Mouse (Mus musculus): Measurements from ENCODE around the gene Hnf4a. TPM values are rescaled to one million over a fixed set of nuclear protein-coding genes. Genes with fewer than 3 reads are reported as not detected.
"Not testable (repeated sequence)": the region's sequence is repeated elsewhere in the genome, so short reads cannot be mapped to it uniquely, and the experiment has no call there.

The Hnf4a gene
- polyA plus RNA-seq, 1 experiment from 2014 or later = 0.18 TPM

DNA sequence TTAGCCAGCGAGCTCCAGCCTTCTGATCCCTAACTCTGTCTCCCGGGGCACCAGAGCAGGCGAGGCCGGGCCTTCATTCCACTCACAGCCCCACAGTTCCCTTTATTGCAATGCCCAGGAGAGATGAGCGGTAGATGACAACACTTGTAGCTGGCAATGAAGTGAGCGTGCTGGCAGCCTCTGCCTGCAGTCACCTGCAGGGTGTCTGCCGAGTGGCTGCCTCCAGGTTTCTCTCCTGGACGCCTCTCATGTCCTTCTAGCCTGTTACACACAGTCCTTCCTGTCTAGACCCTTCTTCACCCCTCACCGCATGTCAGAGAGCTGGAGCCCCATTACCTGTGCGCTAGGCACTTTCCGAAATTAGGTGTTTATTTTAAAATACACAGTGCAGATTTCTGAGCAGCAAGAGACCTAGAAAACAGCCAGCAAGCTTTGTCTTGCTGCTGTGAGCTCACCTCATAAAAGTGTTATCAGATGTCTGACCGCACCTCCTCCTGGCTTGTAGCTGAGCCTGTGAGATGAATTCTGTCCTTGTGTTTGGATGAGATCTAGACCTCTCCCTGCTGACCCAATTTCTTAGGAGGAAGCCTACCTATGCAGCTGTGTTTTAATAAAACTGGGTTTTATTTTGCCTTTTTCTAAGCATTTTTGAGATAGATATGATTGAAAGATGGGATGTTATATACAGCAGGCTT, 102.8 kb downstream of the Hnf4a start:
- H3K9me3 ChIP-seq (replicated peaks) = peaks cover 4% of the 10 kb centered on the region; the same call in 1 of the 2 replicates
- H3K9ac ChIP-seq = no peak overlapping the region
- peaks cover 12% of the 10 kb centered on the region for H3K4me1 ChIP-seq (replicated peaks)
- no peak for ATAC-seq (ENCODE audit: insufficient number of reproducible peaks, low FRiP score)
- no peak overlapping the region for H3K4me2 ChIP-seq
- H3K4me3 ChIP-seq = no peak overlapping the region
- H3K27me3 ChIP-seq (replicated peaks) = no peaks in the 10 kb centered on the region
- no peak overlapping the region for H3K27ac ChIP-seq (ENCODE audit: poor library complexity, severe bottlenecking)
- WGBS = 82% methylated on average over 12 of the region's 12 CpGs
- H3K36me3 ChIP-seq = peaks cover 56% of the 10 kb centered on the region

DNA sequence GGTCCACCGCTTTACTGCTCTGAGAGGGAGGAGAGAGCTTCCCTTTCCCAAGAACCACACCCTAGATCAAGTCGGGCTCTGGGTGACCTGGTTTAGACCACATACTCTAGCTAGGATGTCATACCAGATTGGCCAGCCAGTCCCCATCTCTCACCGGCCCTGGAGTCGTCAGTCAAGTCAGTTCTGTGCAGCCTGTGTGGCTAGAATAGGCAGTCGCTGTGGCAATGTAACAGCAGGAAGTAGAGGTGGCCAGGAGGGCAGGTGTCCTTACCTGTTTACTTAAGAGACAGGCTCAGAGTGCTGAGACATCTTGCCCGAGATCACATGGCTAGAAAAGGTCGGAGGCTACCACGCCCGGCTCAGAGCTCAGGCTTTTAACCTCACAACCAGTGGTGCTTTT, 104.6 kb downstream of the Hnf4a start:
- ATAC-seq (ENCODE audit: insufficient number of reproducible peaks, low FRiP score) = no peak
- 79% methylated on average over 9 of the region's 9 CpGs for WGBS
- Histone ChIP-seq H3K9me3 (replicated peaks) (peaks cover 4% of the 10 kb centered on the region; the same call in 1 of the 2 replicates), H3K4me2 (no peak overlapping the region), H3K4me1 (replicated peaks) (peaks cover 12% of the 10 kb centered on the region), H3K36me3 (peaks cover 73% of the 10 kb centered on the region), H3K4me3 (no peak overlapping the region), H3K9ac (no peak overlapping the region), H3K27me3 (replicated peaks) (no peaks in the 10 kb centered on the region), H3K27ac (ENCODE audit: poor library complexity, severe bottlenecking) (no peak overlapping the region)

DNA sequence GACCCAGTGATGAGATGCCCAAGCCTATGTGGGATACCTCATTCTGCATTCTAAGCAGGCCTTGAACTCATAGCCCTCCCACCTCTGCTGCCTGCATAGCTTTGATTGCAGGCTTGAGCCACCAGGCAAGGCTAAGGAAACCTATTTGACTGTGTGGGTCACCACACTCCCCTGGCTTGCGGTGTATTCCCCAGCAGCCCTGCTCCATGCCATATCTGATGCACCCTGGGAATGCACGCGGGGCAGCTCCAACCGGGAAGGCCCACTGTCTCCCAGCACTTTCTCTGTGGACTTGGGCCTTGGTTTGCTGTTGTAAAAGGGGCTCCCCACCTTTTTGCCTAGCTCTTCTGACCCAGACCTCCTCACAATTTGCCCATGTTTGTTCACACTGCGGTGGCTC, 106.6 kb downstream of the Hnf4a start:
- no peak overlapping the region for H3K4me2 ChIP-seq
- no peak overlapping the region for H3K9ac ChIP-seq
- H3K4me3 ChIP-seq = no peak overlapping the region
- no peak for ATAC-seq (ENCODE audit: insufficient number of reproducible peaks, low FRiP score)
- peaks cover 4% of the 10 kb centered on the region; the same call in 1 of the 2 replicates for H3K9me3 ChIP-seq (replicated peaks)
- peaks cover under 1% of the 10 kb centered on the region for H3K4me1 ChIP-seq (replicated peaks)
- peaks cover 81% of the 10 kb centered on the region for H3K36me3 ChIP-seq
- no peaks in the 10 kb centered on the region for H3K27me3 ChIP-seq (replicated peaks)
- WGBS = 96% methylated on average over 5 of the region's 5 CpGs
- no peak overlapping the region for H3K27ac ChIP-seq (ENCODE audit: poor library complexity, severe bottlenecking)

DNA sequence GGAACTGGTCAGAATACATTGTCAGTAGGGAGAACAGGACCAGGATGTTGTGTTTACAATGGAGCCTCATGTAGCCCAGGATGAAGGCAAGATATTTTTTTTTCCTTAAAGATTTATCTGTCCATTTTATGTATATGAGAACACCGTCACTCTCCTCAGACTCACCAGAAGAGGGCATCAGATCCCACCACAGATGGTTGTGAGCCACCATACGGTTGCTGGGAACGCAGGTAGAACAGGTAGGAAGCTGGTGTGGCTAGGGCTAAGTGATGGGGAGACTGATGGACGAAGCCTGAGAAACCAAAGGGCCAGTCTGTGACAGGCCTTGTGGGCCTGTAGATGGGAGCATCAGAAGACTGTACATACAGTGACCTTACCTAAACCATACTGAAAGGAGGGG, 107.4 kb downstream of the Hnf4a start:
- Histone ChIP-seq H3K4me3 (no peak overlapping the region), H3K27ac (ENCODE audit: poor library complexity, severe bottlenecking) (no peak overlapping the region), H3K4me2 (no peak overlapping the region), H3K9ac (no peak overlapping the region), H3K9me3 (replicated peaks) (peaks cover 4% of the 10 kb centered on the region; the same call in 1 of the 2 replicates), H3K36me3 (peaks cover 87% of the 10 kb centered on the region), H3K4me1 (replicated peaks) (no peaks in the 10 kb centered on the region), H3K27me3 (replicated peaks) (no peaks in the 10 kb centered on the region)
- ATAC-seq (ENCODE audit: insufficient number of reproducible peaks, low FRiP score) = no peak
- WGBS = 93% methylated on average over 4 of the region's 4 CpGs

DNA sequence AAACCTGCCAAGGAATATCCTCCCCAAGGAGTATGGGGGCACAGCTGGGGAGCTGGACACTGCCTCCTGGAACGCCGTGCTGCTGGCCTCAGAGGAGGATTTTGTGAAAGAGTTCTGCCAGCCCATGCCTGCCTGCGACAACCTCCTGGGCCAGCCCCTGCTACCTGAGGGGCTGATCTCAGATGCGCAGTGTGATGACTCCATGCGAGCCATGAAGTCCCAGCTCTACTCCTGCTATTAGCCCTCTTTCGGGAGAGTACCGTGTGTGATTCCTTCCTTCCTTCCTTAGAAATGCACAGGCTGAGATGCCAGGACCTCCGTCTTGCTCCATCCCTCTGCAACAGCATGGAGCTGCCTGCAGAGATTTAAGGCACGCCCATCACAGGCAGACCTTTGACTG, 108.8 kb downstream of the Hnf4a start:
- H3K36me3 ChIP-seq = peaks cover 95% of the 10 kb centered on the region
- no peak overlapping the region for H3K27ac ChIP-seq (ENCODE audit: poor library complexity, severe bottlenecking)
- 89% methylated on average over 9 of the region's 9 CpGs for WGBS
- H3K9ac ChIP-seq = no peak overlapping the region
- H3K27me3 ChIP-seq (replicated peaks) = no peaks in the 10 kb centered on the region
- H3K4me2 ChIP-seq = no peak overlapping the region
- H3K4me1 ChIP-seq (replicated peaks) = no peaks in the 10 kb centered on the region
- H3K4me3 ChIP-seq = no peak overlapping the region
- no peak for ATAC-seq (ENCODE audit: insufficient number of reproducible peaks, low FRiP score)
- peaks cover 4% of the 10 kb centered on the region; the same call in 1 of the 2 replicates for H3K9me3 ChIP-seq (replicated peaks)

DNA sequence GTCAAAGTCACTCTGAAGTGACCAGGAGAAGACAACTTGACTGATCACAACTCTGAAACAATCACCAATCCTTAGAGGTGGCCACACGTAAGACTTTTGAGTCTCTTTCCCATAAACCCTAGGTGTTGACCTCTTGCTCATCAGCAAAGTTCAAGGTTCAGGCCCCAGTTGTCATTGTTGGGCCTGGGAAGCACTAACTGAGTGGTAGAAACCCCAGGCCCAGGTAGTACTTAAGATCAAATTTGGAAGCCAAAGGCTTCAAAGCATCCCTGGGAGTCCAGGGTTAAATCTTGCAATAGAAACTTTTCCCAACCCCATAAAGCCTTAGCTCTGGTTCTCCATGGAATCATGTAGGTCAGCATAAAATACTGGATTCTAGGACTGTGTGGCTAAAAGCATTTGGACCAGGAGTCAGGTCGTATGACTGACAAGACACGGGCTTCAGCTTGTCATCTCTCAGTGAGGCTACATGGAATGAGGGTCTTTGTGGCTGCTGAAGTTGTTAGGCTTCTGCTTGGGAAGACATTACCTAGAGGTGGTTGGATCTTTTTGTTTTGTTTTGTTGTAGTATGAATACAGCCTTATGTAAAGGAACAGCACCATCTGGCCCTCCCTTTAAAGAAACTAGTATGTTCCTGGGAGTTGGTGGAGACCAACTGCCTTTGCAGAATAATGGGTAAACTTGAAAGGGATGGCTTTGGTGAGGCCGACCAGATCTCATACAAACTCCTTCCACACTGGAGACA, 109.5 kb downstream of the Hnf4a start:
- Histone ChIP-seq H3K27me3 (replicated peaks) (no peaks in the 10 kb centered on the region), H3K27ac (ENCODE audit: poor library complexity, severe bottlenecking) (no peak overlapping the region), H3K9me3 (replicated peaks) (peaks cover 4% of the 10 kb centered on the region; the same call in 1 of the 2 replicates), H3K4me2 (no peak overlapping the region), H3K4me3 (no peak overlapping the region), H3K36me3 (peaks cover 94% of the 10 kb centered on the region), H3K4me1 (replicated peaks) (no peaks in the 10 kb centered on the region), H3K9ac (no peak overlapping the region)
- ATAC-seq (ENCODE audit: insufficient number of reproducible peaks, low FRiP score) = no peak
- 87% methylated on average over 4 of the region's 4 CpGs for WGBS

DNA sequence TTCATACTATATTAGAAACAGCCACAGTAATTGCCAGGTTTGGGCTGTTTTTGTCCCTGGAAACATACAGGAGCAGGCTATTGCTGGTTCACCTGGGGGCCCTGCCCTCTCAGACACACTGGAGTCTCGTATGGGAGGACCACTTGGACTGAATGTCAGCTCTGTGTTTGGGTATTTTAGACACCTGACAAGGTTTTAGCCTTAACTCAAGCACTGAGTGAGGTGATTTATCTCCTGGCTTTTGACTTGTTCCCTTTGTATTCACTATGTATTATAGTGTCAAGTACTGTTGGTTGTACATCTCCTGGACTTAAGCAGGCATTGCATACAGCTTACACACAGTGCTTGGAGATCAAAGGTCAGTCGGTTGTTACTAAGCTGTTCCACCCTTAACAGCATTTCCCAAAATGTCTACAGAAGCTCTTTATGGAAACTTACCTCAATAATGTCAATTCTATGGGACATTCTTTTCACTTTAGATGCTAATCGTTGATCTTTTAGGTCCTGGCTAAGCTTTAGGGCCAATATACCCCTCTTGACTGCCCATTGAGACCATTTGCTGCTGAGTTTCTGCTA, 110.1 kb downstream of the Hnf4a start:
- H3K4me3 ChIP-seq = no peak overlapping the region
- H3K36me3 ChIP-seq = peaks cover 92% of the 10 kb centered on the region
- no peaks in the 10 kb centered on the region for H3K4me1 ChIP-seq (replicated peaks)
- H3K9ac ChIP-seq = no peak overlapping the region
- no peak for ATAC-seq (ENCODE audit: insufficient number of reproducible peaks, low FRiP score)
- H3K27me3 ChIP-seq (replicated peaks) = no peaks in the 10 kb centered on the region
- 82% methylated on average over 3 of the region's 3 CpGs for WGBS
- H3K27ac ChIP-seq (ENCODE audit: poor library complexity, severe bottlenecking) = no peak overlapping the region
- peaks cover 4% of the 10 kb centered on the region; the same call in 1 of the 2 replicates for H3K9me3 ChIP-seq (replicated peaks)
- H3K4me2 ChIP-seq = no peak overlapping the region

DNA sequence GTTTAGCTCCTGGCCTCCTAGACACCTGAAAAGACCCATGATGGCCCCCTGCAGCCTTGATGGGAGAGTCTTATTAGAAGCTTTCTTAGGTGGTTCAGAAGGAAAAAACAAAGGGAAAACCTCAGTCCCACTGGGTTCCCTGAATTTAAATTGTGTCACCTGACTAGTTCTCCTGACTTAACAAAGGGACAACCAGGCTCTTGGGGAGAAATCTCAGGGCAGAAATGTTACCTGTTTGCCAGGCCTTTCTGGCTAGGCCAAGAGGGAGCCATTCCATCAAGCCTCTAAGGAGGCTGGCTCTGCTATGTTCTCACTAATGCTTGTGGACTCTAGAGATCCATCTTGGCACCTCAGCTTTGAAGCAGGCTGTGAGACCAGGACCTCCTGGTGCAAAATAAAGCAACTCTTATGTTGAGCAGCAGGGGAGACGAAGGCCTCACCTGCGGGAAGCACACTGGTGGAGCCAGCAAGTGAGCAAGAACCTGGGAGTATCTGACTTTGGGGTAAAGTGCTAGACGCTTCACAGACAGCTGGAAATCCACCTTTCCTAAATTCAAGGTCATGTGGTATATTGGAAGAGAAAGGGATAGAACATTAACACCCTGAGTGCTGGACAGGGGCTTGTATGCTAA, 110.7 kb downstream of the Hnf4a start:
- 75% methylated on average over 3 of the region's 3 CpGs for WGBS
- Histone ChIP-seq H3K4me1 (replicated peaks) (no peaks in the 10 kb centered on the region), H3K27me3 (replicated peaks) (no peaks in the 10 kb centered on the region), H3K9ac (no peak overlapping the region), H3K36me3 (peaks cover 92% of the 10 kb centered on the region), H3K9me3 (replicated peaks) (peaks cover 4% of the 10 kb centered on the region; the same call in 1 of the 2 replicates), H3K4me3 (no peak overlapping the region), H3K4me2 (no peak overlapping the region), H3K27ac (ENCODE audit: poor library complexity, severe bottlenecking) (no peak overlapping the region)
- ATAC-seq (ENCODE audit: insufficient number of reproducible peaks, low FRiP score) = no peak

DNA sequence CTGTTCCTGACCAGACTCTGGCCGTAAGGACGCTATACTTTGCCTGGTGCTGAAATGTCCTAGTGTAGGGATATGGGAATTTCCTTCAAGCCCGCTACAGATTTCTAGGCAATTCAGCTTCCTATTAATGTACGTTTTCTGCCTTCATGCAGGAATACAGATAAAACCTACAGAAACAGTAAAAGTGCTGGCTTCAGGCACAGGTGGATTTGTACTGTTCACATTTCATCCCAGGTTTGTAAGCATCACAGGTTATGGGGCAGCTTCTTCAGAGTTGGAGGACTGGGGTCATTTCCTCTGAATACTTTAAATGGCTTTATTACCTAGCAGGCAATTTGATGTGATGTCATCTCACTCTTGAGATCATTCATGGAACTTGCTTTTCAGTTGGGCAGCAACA, 111.3 kb downstream of the Hnf4a start:
- H3K9me3 ChIP-seq (replicated peaks) = peaks cover 4% of the 10 kb centered on the region; the same call in 1 of the 2 replicates
- H3K9ac ChIP-seq = no peak overlapping the region
- peaks cover 96% of the 10 kb centered on the region for H3K36me3 ChIP-seq
- H3K4me2 ChIP-seq = no peak overlapping the region
- 92% methylated on average over 4 of the region's 4 CpGs for WGBS
- H3K27ac ChIP-seq (ENCODE audit: poor library complexity, severe bottlenecking) = no peak overlapping the region
- H3K27me3 ChIP-seq (replicated peaks) = no peaks in the 10 kb centered on the region
- no peak for ATAC-seq (ENCODE audit: insufficient number of reproducible peaks, low FRiP score)
- H3K4me1 ChIP-seq (replicated peaks) = no peaks in the 10 kb centered on the region
- H3K4me3 ChIP-seq = no peak overlapping the region

DNA sequence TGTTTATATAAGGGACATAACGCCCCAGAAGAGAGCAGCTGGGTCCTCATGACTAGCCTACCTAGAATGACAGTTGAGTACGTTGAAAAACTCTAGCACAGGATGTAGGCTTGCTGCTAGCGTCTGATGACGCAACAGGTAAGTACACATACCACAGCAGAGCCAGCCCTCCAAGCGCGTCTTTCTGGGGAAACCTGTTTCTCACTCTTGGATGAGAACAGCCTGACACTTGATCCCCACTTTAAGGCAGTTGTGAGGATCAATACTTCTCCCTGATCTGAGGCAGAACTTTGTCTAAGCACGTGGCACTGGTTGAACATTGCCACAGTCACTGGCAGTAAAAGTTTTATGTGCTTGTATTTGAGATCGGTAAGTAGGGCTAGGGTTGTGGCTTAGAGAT, 113.8 kb downstream of the Hnf4a start:
- peaks cover 87% of the 10 kb centered on the region for H3K36me3 ChIP-seq
- peaks cover 5% of the 10 kb centered on the region; the same call in 1 of the 2 replicates for H3K4me1 ChIP-seq (replicated peaks)
- H3K4me3 ChIP-seq = no peak overlapping the region
- WGBS = 87% methylated on average over 8 of the region's 8 CpGs
- H3K9me3 ChIP-seq (replicated peaks) = no peaks in the 10 kb centered on the region
- no peak overlapping the region for H3K4me2 ChIP-seq
- no peak overlapping the region for H3K27ac ChIP-seq (ENCODE audit: poor library complexity, severe bottlenecking)
- no peak overlapping the region for H3K9ac ChIP-seq
- H3K27me3 ChIP-seq (replicated peaks) = no peaks in the 10 kb centered on the region
- no peak for ATAC-seq (ENCODE audit: insufficient number of reproducible peaks, low FRiP score)

DNA sequence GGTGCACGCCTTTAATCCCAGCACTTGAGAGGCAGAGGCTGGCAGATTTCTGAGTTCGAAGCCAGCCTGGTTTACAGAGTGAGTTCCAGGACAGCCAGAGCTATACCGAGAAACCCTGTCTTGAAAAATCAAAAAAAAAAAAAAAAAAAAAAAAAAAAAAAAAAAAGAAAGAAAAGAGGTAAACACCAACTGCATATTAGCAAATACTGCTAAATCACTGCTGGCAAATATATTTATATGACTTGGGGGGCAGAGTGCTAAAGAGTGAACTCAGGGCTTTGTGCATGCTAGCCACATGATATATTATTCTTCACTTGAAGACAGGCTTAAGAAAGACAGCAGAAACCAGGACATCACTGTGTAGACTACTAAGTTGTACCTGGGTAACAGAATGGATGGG, 114.8 kb downstream of the Hnf4a start:
- 91% methylated on average over 3 of the region's 3 CpGs for WGBS
- H3K36me3 ChIP-seq = peaks cover 87% of the 10 kb centered on the region
- not testable (repeated sequence) for H3K9me3 ChIP-seq (replicated peaks); ATAC-seq (ENCODE audit: insufficient number of reproducible peaks, low FRiP score); H3K4me1 ChIP-seq (replicated peaks); H3K4me3 ChIP-seq; H3K9ac ChIP-seq; H3K27ac ChIP-seq (ENCODE audit: poor library complexity, severe bottlenecking); H3K27me3 ChIP-seq (replicated peaks); H3K4me2 ChIP-seq
